Mouse (Mus musculus) CD4-positive, CD25-positive, alpha-beta regulatory T cell, adult 4 months (primary cell): ENCODE results near the gene Tnik. TPM values are rescaled to one million over a fixed set of nuclear protein-coding genes. Genes with fewer than 3 reads are reported as not detected.

Experiments
- ATAC-seq: one replicate; pipeline ENCODE4 v1.8.0; 2017
- polyA plus RNA-seq, 2 experiments: library from polyadenylated mRNA; unstranded; fragments of 100-300 nt; shearing (Covaris generic); gene quantifications; one replicate each; pipeline ENCODE4 v1.2.1; 2017

Gene Tnik
- polyA plus RNA-seq, 2 experiments from 2014 or later: 63.1 to 70.1 TPM

- ATAC-seq: no peak
These were observed 228.3 kb downstream of the Tnik start for GRCm38 (mm10) chr3:28491085-28492041.

GRCm38 (mm10) chr3:28496806-28497502 lies 233.9 kb downstream of the Tnik start:
- no peak for ATAC-seq

- ATAC-seq: no peak
These were observed 234.5 kb downstream of the Tnik start for GRCm38 (mm10) chr3:28497503-28497857.

- no peak for ATAC-seq
These were observed 239.7 kb downstream of the Tnik start for GRCm38 (mm10) chr3:28502697-28503096.

- no peak for ATAC-seq
These were observed 246.4 kb downstream of the Tnik start for GRCm38 (mm10) chr3:28509337-28509935.

- ATAC-seq: no peak
These were observed 260.0 kb downstream of the Tnik start for GRCm38 (mm10) chr3:28523004-28523482.

- no peak for ATAC-seq
These were observed 260.6 kb downstream of the Tnik start for GRCm38 (mm10) chr3:28523541-28524165.

GRCm38 (mm10) chr3:28524562-28524961 lies 261.5 kb downstream of the Tnik start:
- no peak for ATAC-seq

GRCm38 (mm10) chr3:28526671-28527070 lies 263.7 kb downstream of the Tnik start:
- ATAC-seq: no peak

- no peak for ATAC-seq
These were observed 264.2 kb downstream of the Tnik start for GRCm38 (mm10) chr3:28527231-28527630.

GRCm38 (mm10) chr3:28529548-28529947 lies 266.5 kb downstream of the Tnik start:
- no peak for ATAC-seq

GRCm38 (mm10) chr3:28531294-28531956 lies 268.4 kb downstream of the Tnik start:
- ATAC-seq: no peak

GRCm38 (mm10) chr3:28532666-28533065 lies 269.7 kb downstream of the Tnik start:
- no peak for ATAC-seq

- no peak for ATAC-seq
These were observed 277.1 kb downstream of the Tnik start for GRCm38 (mm10) chr3:28540121-28540520.

GRCm38 (mm10) chr3:28542941-28543340 lies 279.9 kb downstream of the Tnik start:
- ATAC-seq: no peak

- ATAC-seq: peak; percentile 92
These were observed 280.5 kb downstream of the Tnik start for GRCm38 (mm10) chr3:28543380-28543984.

- no peak for ATAC-seq
These were observed 281.4 kb downstream of the Tnik start for GRCm38 (mm10) chr3:28544345-28544869.

- ATAC-seq: no peak
These were observed 285.1 kb downstream of the Tnik start for GRCm38 (mm10) chr3:28547965-28548730.

- no peak for ATAC-seq
These were observed 286.4 kb downstream of the Tnik start for GRCm38 (mm10) chr3:28549391-28549790.

- no peak for ATAC-seq
These were observed 287.6 kb downstream of the Tnik start for GRCm38 (mm10) chr3:28550497-28551093.
